Mouse (Mus musculus) embryonic facial prominence, embryonic 10.5 days (tissue): ENCODE data around the gene Ajuba. TPM values are rescaled to one million over a fixed set of nuclear protein-coding genes. Genes with fewer than 3 reads are reported as not detected.
"Not testable (repeated sequence)": the region's sequence is repeated elsewhere in the genome, so short reads cannot be mapped to it uniquely, and the experiment has no call there.

ENCODE experiments used
- DNase-seq: peaks from one replicate; pipeline ENCODE4 v3.0.0-alpha.2; 2017; ENCODE audit warnings: low spot score
- H3K27ac ChIP-seq: fragments of 300-500 bp; sonication (generic); replicated peaks from 2 replicates; pipeline ENCODE4 v1.5.1; 2016; ENCODE audit warnings: mild to moderate bottlenecking
- H3K27me3 ChIP-seq: fragments of 300-500 bp; sonication (generic); replicated peaks from 2 replicates; pipeline ENCODE4 v1.6.1; 2016; ENCODE audit warnings: low read depth, mild to moderate bottlenecking; ENCODE audit not compliant: poor library complexity, severe bottlenecking
- H3K36me3 ChIP-seq: fragments of 300-500 bp; sonication (generic); replicated peaks from 2 replicates; pipeline ENCODE4 v1.6.1; 2016; ENCODE audit warnings: mild to moderate bottlenecking, moderate library complexity
- H3K4me1 ChIP-seq: fragments of 300-500 bp; sonication (generic); 2 replicates; pipeline ENCODE4 v1.6.1; 2016
- H3K4me3 ChIP-seq: fragments of 300-500 bp; sonication (generic); 2 replicates; pipeline ENCODE4 v1.5.1; 2016; ENCODE audit warnings: mild to moderate bottlenecking, moderate library complexity
- H3K9me3 ChIP-seq: fragments of 300-500 bp; sonication (generic); 2 replicates; pipeline ENCODE4 v1.6.1; 2016; ENCODE audit warnings: mild to moderate bottlenecking
- whole genome bisulfite sequencing: fragments of 180-500 bp; shearing (Covaris S2); methylation state at CpG from one replicate; pipeline ENCODE4 v1.1.7; 2016; 5-methylcytosine and 5-hydroxymethylcytosine counted together
- polyA plus RNA-seq: library from polyadenylated mRNA; unstranded; fragments of >200 nt; fragmentation: Nextera tagmentation; extraction: Ambion mirVana; gene quantifications from 2 replicates; pipeline ENCODE4 v1.2.1, GENCODE M21; 2016

The Ajuba gene
- 79.7 and 95.4 TPM in 2 replicates for polyA plus RNA-seq

DNA sequence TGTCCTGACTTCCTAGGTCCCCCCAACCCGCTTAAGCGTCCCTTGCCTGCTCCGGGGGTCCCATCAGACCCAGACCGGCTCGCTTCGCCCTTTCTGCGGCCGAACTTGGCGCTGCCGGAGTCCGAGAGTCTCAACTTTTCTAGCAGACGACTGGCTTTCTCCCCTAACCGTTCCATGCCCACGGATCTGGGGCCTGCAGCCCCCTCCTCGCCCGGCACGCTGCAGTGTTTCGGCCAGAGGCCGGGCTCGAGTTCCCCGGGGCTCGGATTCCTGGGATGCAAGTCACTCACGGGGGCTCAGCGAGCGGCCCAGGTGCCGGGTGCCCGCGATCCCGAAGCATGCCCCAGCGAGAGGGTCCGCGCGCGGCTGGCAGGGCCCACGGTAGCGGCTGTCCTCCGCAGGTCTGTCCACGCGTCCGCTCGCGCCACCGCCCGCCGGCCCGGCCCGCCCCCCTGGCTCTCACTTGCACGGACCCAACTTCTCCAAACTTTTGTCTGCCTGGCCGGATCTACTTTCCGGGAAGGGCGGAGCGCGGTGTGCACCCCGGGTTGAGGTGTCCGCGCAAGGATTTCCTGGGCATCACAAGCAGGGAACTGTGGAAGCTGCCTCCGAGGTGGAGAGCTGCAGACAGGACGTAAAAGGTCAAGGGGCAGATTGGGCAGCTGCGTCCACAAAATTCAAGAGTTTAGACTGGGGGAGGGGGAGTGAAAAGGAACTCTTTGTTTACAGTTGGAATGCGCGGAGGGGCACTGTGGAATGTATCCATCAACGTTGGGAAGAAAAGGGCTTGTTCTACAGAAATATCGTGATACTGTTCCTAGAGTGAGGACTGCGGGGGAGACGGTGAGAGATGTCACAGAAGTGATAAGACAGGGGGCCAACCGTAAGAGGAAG is at the start of gene Ajuba:
Gene Ajuba (minus strand): TSS at position 470 of the 894 bp plus-strand sequence.
- H3K27me3 ChIP-seq = no peaks in the 10 kb centered on the region
- WGBS = under 1% methylated on average over 66 of the region's 66 CpGs
- H3K4me1 ChIP-seq = peaks cover 64% of the 10 kb centered on the region
- peak within 1 kb of the TSS; percentile 99 for H3K4me3 ChIP-seq
- peak within 1 kb of the TSS; percentile 98 for H3K27ac ChIP-seq
- peak; percentile 96 for DNase-seq
- H3K36me3 ChIP-seq = peaks cover 23% of the 10 kb centered on the region
- no peaks in the 10 kb centered on the region for H3K9me3 ChIP-seq

DNA sequence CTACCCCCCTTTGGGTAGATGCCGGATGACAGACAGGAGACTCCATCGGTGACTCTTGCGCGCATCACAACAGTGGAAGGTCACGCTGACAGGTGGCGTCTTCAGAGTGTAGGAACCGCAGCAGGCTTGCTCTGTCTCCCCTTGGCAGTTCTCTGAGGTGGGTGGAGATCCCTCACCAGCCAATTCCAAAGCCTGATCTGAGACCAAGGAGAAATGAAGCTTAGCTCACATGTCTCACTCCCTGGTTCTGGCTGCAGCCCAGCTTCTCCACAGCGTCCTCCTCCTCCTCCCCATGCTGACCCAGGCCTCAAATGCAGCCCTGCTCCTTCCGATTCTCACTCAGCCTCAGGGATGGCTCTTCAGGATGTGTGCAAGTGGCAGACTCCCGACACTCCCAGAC is 47.6 kb upstream of the Ajuba start:
- WGBS = 50% methylated on average over 10 of the region's 10 CpGs
- H3K9me3 ChIP-seq = no peaks in the 10 kb centered on the region
- no peak overlapping the region; the same call in 1 of the 2 replicates for H3K27ac ChIP-seq
- no peak overlapping the region for H3K4me3 ChIP-seq
- H3K27me3 ChIP-seq = 0 out of 2 replicates have a peak, but pooled peaks cover 5% of the 10 kb centered on the region
- peaks cover 11% of the 10 kb centered on the region for H3K4me1 ChIP-seq
- H3K36me3 ChIP-seq = peaks cover 7% of the 10 kb centered on the region
- DNase-seq = no peak

DNA sequence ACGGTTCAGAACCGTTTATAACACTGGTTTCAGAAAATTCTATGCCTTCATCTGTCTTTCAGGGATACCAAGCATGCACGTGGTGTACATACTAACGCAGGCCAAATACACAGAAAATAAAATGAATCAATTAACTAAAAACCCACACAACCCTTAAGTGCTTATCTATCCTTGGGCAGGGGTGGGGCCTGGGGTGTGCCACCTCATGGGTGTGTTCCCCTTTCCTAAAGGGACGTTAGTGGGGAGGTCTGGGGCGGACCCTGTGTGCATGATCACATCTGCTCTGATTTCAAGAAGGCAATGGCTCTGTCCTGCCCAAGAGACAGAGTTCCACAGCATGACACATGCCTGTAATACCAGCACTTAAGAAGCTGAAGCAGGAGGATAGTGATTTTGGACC is 46.0 kb upstream of the Ajuba start:
- no peaks in the 10 kb centered on the region for H3K9me3 ChIP-seq
- 0 out of 2 replicates have a peak, but pooled peaks cover 5% of the 10 kb centered on the region for H3K27me3 ChIP-seq
- peaks cover 11% of the 10 kb centered on the region for H3K4me1 ChIP-seq
- H3K4me3 ChIP-seq = no peak overlapping the region
- no peak overlapping the region for H3K27ac ChIP-seq
- H3K36me3 ChIP-seq = no peaks in the 10 kb centered on the region
- 86% methylated on average over 6 of the region's 6 CpGs for WGBS
- DNase-seq = no peak

DNA sequence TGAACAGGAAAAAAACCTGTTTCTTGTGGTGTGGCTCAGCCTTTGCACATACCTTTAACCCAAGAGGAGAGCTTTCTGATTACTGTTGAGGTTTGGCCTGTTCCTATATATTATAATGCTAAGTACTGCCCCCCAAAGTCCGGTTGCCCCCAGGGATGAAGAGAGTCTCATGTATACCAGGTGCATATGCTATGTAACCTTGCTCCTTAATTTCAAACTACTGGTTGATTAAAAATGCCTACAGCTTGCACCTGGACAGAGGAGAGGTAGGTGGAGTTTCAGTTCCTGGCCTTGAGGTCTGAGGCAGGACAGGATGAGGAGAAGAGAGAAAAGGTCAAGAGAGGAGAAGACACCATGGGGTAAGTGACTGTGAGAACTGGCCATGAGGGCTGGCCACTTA is 43.8 kb upstream of the Ajuba start, which contains the start of gene Psmb11:
Gene Psmb11 (plus strand): TSS at position 301 of the 400 bp plus-strand sequence.
- H3K27me3 ChIP-seq = 0 out of 2 replicates have a peak, but pooled peaks cover 5% of the 10 kb centered on the region
- no peak within 1 kb of the TSS for H3K27ac ChIP-seq
- peaks cover 21% of the 10 kb centered on the region for H3K4me1 ChIP-seq
- H3K9me3 ChIP-seq = no peaks in the 10 kb centered on the region
- no peak within 1 kb of the TSS for H3K4me3 ChIP-seq
- WGBS = 89% methylated on average over 1 of the region's 1 CpGs
- no peak for DNase-seq
- H3K36me3 ChIP-seq = peaks cover 5% of the 10 kb centered on the region

DNA sequence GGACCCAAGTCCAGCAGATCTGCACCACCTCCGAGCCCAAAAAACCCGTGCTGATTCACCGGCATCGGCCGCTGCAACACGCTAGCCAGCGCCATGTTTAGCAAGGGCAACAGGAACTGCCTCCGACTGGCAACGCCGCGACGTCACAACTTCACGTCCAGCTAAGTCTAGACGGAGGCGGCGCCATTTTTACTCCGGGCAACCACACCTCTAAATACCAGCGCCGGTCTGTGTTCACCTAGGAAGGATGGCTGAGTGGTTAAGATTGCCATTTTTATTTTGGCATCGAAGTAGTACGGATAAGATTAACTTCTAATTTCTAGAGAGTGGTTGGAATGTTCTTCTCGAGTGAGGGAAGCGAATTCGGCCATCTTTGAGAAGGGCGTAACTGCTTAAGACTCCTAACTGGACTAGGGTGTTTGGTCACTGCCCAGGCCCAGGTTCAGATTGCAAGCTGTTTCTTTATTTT is 40.6 kb upstream of the Ajuba start, which contains the start of gene Psmb5:
Gene Psmb5 (minus strand): TSS at position 126 of the 469 bp plus-strand sequence.
- Histone ChIP-seq H3K27ac (peak within 1 kb of the TSS; percentile 94), H3K36me3 (peaks cover 35% of the 10 kb centered on the region), H3K4me3 (peak within 1 kb of the TSS; percentile 94), H3K27me3 (no peaks in the 10 kb centered on the region), H3K4me1 (peaks cover 16% of the 10 kb centered on the region), H3K9me3 (no peaks in the 10 kb centered on the region)
- under 1% methylated on average over 25 of the region's 25 CpGs for WGBS
- peak; percentile 92 for DNase-seq

DNA sequence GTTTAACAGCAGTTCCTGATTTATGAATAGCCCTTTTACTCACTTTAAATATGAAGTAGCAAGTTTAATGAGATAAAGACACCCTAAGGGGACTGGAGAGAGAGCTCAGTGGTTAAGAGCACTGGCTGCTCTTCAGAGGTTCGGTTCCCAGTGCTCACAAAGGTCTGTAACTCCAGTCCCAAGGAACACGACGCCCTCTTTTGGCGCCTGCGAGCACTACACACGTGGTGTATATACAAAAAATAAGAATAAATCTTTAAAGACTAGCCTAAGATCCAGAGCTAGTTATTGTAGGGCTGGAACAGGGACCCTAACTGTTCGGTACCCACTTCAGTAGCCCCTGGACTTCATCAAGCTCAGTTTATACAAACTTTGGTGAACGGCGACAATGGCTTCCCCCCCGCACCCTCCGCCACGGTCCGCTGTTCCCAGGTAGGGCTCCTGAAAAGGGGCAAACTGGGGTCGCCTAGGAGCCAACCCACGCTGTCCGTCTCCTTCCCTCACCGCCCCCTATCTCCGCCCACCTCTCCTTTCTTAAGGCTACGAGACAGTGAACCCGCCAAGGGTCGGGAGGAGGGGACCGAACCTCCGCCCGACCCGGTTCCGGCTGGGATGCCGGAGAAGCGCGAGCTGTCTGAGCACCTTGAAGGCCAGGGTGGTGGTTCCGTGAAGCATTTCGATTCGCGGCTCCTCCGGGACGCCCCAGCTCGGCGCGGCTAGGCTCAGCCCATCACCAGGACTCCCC is 40.0 kb upstream of the Ajuba start:
- Histone ChIP-seq H3K9me3 (no peaks in the 10 kb centered on the region), H3K4me3 (peak overlapping the region; percentile 94), H3K4me1 (peaks cover 16% of the 10 kb centered on the region), H3K27me3 (no peaks in the 10 kb centered on the region), H3K27ac (peak overlapping the region; percentile 94), H3K36me3 (peaks cover 41% of the 10 kb centered on the region)
- peak; percentile 65 for DNase-seq
- WGBS = 2% methylated on average over 38 of the region's 38 CpGs

DNA sequence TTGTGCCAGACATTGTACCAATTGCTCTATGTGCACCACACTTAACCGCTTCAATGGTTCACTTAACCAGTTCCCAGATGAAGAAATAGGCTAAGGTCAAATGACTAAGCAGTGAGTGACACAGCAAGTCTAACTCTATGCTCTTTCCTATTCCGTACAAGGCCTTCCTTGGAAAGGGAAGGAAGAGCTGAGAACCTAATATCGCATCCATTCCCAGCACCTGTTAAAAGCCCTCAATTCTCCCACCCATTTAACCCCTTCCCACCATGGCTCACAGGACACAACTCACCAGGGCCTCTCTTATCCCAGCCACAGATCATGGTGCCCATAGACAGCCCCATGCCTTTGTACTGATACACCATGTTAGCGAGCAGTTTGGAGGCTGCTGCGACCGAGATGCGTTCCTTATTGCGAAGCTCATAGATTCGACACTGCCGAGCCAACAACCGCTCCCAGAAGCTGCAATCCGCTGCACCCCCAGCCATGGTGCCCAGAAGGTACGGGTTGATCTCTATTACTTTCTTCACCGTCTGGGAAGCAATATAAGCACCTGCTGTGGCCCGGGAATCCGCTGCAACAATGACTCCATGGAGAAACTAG is 39.0 kb upstream of the Ajuba start:
- no peaks in the 10 kb centered on the region for H3K9me3 ChIP-seq
- peaks cover 49% of the 10 kb centered on the region for H3K36me3 ChIP-seq
- peak overlapping the region; percentile 94; the same call in 1 of the 2 replicates for H3K4me3 ChIP-seq
- peaks cover 16% of the 10 kb centered on the region for H3K4me1 ChIP-seq
- H3K27me3 ChIP-seq = no peaks in the 10 kb centered on the region
- WGBS = 93% methylated on average over 16 of the region's 16 CpGs
- H3K27ac ChIP-seq = no peak overlapping the region
- DNase-seq = no peak

DNA sequence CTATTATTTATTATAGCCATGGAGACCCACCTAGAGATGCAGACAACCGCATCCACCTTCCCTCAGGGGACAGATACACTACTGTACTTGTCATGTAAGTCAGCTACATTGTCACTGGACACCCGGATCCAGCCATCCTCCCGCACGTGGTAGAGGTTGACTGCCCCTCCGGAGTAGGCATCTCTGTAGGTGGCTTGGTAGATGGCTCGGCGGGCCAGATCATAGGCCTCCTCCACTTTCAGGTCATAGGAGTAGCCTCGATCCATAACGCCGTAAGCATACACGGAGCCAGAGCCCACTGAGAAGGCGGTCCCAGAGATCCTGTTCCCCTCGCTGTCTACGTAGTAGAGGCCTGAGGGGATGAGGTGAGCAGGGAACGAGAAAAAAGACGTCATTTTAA is 36.8 kb upstream of the Ajuba start:
- Histone ChIP-seq H3K36me3 (peaks cover 64% of the 10 kb centered on the region), H3K4me1 (peaks cover 16% of the 10 kb centered on the region)
- WGBS = 91% methylated on average over 16 of the region's 16 CpGs
- H3K4me3 ChIP-seq, H3K9me3 ChIP-seq, H3K27me3 ChIP-seq, DNase-seq, H3K27ac ChIP-seq: not testable (repeated sequence)

DNA sequence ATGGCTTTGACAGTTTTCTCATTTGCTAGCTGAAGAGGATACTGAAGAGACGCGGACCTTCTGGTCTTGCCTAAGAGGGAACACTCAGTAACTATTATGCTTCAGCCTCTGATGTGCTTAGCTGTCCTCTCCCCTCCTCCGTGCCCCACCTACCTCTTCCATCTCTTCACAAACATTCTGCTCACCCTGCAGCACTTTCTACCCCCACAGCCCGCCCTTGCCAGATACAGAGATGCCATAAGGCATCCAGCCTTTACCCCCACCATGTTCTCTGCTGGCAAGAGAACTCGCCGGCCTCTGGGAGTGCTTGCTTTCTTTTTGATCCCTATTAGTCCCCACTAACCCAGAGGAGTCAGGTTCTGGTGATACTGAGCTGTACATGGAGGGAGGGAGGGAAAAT is 33.3 kb upstream of the Ajuba start:
- H3K36me3 ChIP-seq = peaks cover 54% of the 10 kb centered on the region
- no peak overlapping the region for H3K27ac ChIP-seq
- no peaks in the 10 kb centered on the region for H3K27me3 ChIP-seq
- peaks cover 11% of the 10 kb centered on the region for H3K4me1 ChIP-seq
- no peak for DNase-seq
- no peak overlapping the region for H3K4me3 ChIP-seq
- WGBS = 81% methylated on average over 6 of the region's 6 CpGs
- H3K9me3 ChIP-seq = no peaks in the 10 kb centered on the region

DNA sequence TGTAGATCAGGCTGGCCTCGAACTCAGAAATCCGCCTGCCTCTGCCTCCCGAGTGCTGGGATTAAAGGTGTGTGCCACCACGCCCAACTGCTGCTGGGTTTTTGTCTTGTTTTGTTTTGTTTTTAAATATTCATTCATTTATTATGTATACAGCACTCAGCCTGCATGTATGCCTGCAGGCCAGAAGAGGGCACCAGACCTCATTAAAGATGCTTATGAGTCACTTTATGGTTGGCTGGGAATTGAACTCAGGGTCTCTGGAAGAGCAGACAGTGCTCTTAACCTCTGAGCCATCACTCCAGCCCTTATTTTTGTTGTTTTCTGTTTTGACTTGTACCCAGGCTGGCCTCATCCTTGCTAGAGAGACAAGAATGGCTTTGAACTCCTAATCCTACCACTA is 32.6 kb upstream of the Ajuba start:
- Histone ChIP-seq H3K36me3 (peaks cover 47% of the 10 kb centered on the region), H3K9me3 (no peaks in the 10 kb centered on the region), H3K27ac (no peak overlapping the region), H3K4me1 (peaks cover 11% of the 10 kb centered on the region), H3K27me3 (no peaks in the 10 kb centered on the region), H3K4me3 (no peak overlapping the region)
- WGBS = 85% methylated on average over 4 of the region's 4 CpGs
- DNase-seq = no peak

DNA sequence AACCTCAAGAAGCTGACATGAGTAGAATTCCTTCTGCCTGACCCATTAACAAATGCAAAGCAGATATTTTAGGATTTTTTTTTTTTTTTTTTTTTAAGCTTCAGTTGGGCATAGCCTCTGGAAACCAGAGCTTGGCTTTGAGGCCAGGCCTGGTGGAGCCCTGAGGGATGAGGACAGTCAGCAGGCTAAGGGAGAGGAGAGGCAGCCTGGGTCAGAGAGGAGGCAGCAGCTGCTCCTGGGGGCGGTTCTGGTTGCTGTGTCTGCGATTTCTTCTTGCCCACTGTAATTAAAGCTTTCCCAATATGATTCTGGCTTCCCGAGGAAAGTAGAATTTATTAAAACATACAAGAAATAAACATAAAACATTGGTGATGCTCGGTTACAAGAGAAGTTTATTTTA is 31.9 kb upstream of the Ajuba start:
- H3K27me3 ChIP-seq = no peaks in the 10 kb centered on the region
- no peak for DNase-seq
- peaks cover 19% of the 10 kb centered on the region for H3K4me1 ChIP-seq
- no peaks in the 10 kb centered on the region for H3K9me3 ChIP-seq
- H3K36me3 ChIP-seq = peaks cover 40% of the 10 kb centered on the region
- H3K27ac ChIP-seq = no peak overlapping the region
- WGBS = 74% methylated on average over 4 of the region's 4 CpGs
- no peak overlapping the region for H3K4me3 ChIP-seq

DNA sequence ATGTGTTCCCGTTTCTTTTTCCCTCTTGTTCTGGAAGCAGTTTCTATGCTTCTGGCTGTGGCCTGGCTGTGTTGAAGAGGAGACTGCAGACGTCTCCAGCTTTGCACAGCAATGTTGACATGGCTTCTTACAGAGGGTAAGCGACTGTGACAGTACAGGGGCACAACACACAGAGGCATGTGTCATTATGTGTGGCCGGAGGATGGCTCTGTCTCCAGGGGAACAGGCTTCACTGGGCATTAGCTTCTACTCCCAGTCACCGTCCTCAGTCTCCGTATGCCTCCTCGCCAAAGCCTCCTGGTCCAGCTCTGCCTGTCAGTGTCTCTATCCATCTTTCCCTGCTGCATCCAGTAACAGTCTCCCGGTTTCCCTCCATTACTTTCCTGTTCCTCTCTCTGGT is 29.9 kb upstream of the Ajuba start:
- no peak overlapping the region for H3K4me3 ChIP-seq
- H3K27me3 ChIP-seq = no peaks in the 10 kb centered on the region
- H3K36me3 ChIP-seq = peaks cover 23% of the 10 kb centered on the region
- 60% methylated on average over 8 of the region's 8 CpGs for WGBS
- no peaks in the 10 kb centered on the region for H3K9me3 ChIP-seq
- H3K27ac ChIP-seq = no peak overlapping the region
- no peak for DNase-seq
- peaks cover 33% of the 10 kb centered on the region for H3K4me1 ChIP-seq
